Mouse (Mus musculus): ENCODE measurements at regions not wholly inside any gene's neighbourhood (a gene's known extent, or its start where the extent isn't known, plus 50 kb on each side); places are given as distances from the start of the nearest gene placed in this dataset.

GRCm38 (mm10) chr12:86579716-86580115 lies 98.8 kb upstream of the Vash1 start:
- DNase-seq (ENCODE audit: low spot score in 2 of 2) = no peak

- no peak for DNase-seq (ENCODE audit: low spot score in 2 of 2)
Observed at GRCm38 (mm10) chr12:86580132-86580718, 98.3 kb upstream of the Vash1 start.

GRCm38 (mm10) chr12:86582076-86582475 lies 96.4 kb upstream of the Vash1 start:
- DNase-seq (ENCODE audit: low spot score in 2 of 2) = no peak

GRCm38 (mm10) chr12:86588010-86588409 lies 90.5 kb upstream of the Vash1 start:
- DNase-seq (ENCODE audit: low spot score in 2 of 2) = no peak

- no peak for DNase-seq (ENCODE audit: low spot score in 2 of 2)
Observed at GRCm38 (mm10) chr12:86592509-86592908, 86.0 kb upstream of the Vash1 start.

- DNase-seq (ENCODE audit: low spot score in 2 of 2) = no peak
Observed at GRCm38 (mm10) chr12:86594647-86595046, 83.9 kb upstream of the Vash1 start.

GRCm38 (mm10) chr12:86600041-86600440 lies 78.5 kb upstream of the Vash1 start:
- DNase-seq (ENCODE audit: low spot score in 2 of 2) = no peak

- DNase-seq (ENCODE audit: low spot score in 2 of 2) = no peak
Observed at GRCm38 (mm10) chr12:86603521-86603920, 75.0 kb upstream of the Vash1 start.

GRCm38 (mm10) chr12:86612431-86613040 lies 66.0 kb upstream of the Vash1 start:
- no peak for DNase-seq (ENCODE audit: low spot score in 2 of 2)

GRCm38 (mm10) chr12:86614156-86614555 lies 64.3 kb upstream of the Vash1 start:
- DNase-seq (ENCODE audit: low spot score in 2 of 2) = peak; percentile 59 to 70

GRCm38 (mm10) chr12:86616327-86616726 lies 62.2 kb upstream of the Vash1 start:
- DNase-seq (ENCODE audit: low spot score in 2 of 2) = no peak

GRCm38 (mm10) chr12:86624195-86624594 lies 54.3 kb upstream of the Vash1 start:
- DNase-seq (ENCODE audit: low spot score in 2 of 2) = no peak

- no peak for DNase-seq (ENCODE audit: low spot score in 2 of 2)
Observed at GRCm38 (mm10) chr12:86626684-86627083, 51.8 kb upstream of the Vash1 start.

- no peak for DNase-seq (ENCODE audit: low spot score in 2 of 2)
Observed at GRCm38 (mm10) chr12:86628050-86628782, 50.3 kb upstream of the Vash1 start.
